Mouse (Mus musculus) lung, postnatal 0 days (tissue): Measurements from ENCODE around the gene Elfn2.

Source experiments
- CTCF ChIP-seq: IDR thresholded peaks from 2 replicates; pipeline ENCODE4 v1.5.1; 2016; ENCODE audit warnings: antibody characterized with exemption, mild to moderate bottlenecking
- EP300 ChIP-seq: IDR thresholded peaks from 2 replicates; pipeline ENCODE4 v1.6.1; 2016; ENCODE audit warnings: antibody characterized with exemption, mild to moderate bottlenecking, control low read depth

GRCm38 (mm10) chr15:78647746-78648145, 70.8 kb downstream of the Elfn2 start:
- no peak for TF ChIP-seq CTCF
- TF ChIP-seq EP300, result no peak
